Mouse (Mus musculus) inflammation-experienced regulatory T-cells, adult 6 months (primary cell): ENCODE results near the gene Kcng1. TPM values are rescaled to one million over a fixed set of nuclear protein-coding genes. Genes with fewer than 3 reads are reported as not detected.

ENCODE experiments used
- ATAC-seq: one replicate; pipeline ENCODE4 v1.8.0; 2017
- polyA plus RNA-seq, 3 experiments: library from polyadenylated mRNA; unstranded; fragments of 100-300 nt; shearing (Covaris generic); gene quantifications; one replicate each; pipeline ENCODE4 v1.2.1; 2017

Kcng1 gene
- not detected for polyA plus RNA-seq

DNA sequence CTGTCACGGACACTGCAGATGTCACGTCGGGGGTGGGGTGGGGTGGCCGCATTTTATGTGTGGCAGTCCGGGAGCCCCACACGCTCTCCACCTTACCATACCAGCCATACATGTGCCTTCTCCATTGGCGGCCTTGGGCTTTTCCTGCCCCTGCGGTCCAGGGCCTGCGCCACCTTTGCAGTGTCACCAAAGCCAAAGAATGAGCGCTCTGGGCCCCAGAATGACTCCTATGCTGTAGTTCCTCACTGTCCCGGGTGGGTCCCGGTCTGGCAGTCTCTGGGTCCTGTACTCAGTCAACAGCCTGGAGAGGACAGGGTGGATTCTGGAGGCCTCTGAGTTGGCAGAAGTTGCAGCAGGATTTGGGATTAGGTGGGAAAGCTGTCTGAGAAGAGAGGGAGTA lies at the start of gene Kcng1:
Gene Kcng1, minus strand, starts transcription at position 155 of the 400 bp plus-strand sequence.
- ATAC-seq: no peak

DNA sequence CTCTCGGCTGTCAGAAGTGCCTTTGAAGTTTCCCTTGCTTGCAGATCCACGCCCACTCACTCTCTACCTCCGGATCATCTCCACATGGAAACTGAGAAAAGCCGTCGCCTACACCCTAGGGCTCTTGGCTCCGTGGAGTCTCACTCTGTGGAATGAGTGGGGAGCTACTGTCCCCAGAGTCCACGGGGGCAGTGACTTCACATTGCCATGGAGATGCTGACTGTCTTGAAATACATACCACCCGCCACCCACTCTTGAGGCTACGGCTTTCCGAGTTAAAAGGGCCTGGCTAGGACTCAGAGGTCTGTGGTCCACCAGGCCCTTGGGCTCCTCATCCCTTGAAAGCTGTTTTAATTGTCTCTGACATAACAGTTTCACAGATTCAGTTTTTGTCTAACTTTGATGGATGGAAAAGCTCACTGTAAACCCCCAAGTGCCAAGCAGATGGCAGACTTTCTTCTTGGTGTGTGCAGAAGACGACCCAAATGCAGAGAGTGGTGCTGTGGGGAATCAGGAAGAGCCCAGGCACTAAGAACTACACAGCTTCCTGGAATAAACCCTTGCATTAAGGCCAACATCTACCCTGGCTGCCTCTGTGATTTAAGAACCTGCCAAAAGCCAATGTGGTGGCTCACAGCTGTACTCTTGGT lies 49.0 kb upstream of the Kcng1 start:
- ATAC-seq: no peak

DNA sequence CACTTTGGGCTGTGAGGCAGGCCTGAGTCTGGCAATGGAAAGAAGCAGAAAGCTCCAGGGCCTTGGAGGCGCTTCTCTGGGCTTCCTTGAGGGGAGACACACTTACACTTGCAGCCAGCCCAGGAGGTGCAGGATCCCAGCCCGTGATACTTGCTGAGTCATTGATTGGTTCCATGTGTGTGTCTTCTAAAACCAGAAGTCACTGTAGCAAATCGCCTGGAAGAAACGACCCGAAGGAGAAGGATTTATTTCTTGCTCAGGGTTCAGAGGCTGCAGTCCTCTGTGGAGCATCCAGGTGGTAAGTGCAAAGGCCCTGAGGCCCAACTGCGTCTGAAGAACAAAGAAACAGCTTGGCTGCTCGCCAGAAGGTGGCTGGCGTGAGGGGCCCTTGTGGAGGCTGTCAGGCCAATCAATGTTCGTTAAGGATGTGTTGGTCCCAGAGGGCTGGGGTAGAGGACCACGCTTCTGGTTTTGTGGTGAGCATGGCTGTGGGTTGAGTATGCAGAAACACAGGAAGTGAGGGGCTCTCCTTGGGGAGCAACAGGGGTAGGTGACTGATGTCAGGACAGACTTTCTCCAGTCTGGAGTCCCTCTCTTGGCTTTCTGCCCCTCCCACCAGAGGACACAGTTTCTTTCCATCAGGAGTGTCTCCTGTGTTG lies 40.3 kb upstream of the Kcng1 start:
- ATAC-seq: no peak

- ATAC-seq: no peak
Measured at GRCm38 (mm10) chr2:168320388-168321182, 39.0 kb upstream of the Kcng1 start.

DNA sequence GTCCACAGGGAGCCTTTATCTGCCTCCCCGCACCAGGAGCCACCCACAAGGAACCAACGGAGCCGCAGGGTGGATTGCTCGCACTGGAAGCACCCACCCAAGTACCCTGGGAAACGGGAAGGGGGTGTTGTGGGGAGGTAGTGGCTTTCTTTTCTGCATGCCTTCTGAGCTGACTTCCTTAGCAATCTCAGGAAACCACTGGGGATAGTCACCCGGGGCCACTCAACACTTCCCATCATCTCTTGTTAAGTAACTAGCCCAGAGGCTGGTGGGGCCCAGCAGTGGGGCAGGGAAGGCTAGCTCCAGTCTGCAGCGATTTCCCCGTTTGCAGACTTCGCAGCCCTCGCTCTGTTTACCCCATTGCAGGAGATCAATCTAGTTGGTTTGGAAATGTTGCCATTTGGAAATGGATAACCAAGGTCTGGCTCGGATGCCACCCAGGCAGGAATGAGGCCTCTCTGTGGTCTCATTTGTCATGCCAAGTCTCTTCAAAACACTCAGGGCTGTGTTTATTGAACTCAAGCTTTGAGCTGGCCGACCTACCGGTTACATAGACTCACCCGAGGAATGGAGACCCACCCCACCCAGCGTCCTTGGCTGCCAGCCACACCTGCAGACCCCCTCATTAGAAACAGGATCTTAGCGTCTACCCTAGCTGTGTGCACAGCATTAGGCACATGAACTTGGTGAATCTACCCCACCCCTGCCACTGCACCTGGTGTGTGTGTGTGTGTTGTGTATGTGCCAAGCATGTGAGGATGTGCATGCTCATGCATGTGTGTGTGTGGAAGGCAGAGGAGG lies 33.3 kb upstream of the Kcng1 start:
- ATAC-seq: no peak

- no peak for ATAC-seq
Measured at GRCm38 (mm10) chr2:168312504-168312903, 31.0 kb upstream of the Kcng1 start.

- ATAC-seq: no peak
Measured at GRCm38 (mm10) chr2:168311006-168311405, 29.5 kb upstream of the Kcng1 start.

DNA sequence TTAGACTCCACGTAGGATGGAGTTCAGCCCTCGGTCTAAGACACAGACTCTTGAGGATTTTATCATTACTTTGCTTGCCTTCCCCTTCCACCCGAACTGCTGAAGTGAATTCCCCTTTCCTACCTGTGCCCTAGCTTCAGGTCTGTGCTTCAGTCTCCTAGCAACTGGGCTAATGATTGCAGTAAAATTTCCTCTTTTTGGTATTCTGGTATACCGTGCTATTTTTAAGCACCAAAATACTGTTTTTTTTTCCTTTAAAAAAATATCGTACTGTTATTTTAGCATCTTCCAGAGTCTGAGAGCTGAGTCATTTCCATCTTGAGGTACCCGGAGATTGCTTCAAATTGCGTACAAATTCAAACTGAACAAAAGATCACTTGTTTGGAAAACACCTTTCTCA lies 27.4 kb upstream of the Kcng1 start:
- no peak for ATAC-seq

DNA sequence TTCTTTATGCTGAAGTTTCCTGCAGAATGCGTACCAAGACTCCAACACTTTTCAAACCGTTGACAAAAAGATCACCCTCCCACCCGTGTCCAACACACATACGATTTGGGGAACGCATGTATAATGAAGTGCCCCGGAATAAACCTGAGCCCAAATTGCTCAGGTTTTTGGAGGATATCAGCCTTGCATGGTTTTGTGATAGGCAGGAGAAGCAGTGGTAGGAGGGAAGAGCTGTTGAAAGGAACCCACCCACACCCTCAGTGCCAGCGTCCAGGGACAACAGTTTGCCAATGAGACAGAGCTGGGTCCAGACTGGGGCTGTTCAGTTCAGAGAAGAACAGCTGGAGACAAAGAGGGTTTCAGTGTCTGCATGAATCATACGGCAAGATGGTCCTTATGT lies 18.1 kb upstream of the Kcng1 start:
- no peak for ATAC-seq

- ATAC-seq: no peak
Measured at GRCm38 (mm10) chr2:168296530-168296929, 15.0 kb upstream of the Kcng1 start.

DNA sequence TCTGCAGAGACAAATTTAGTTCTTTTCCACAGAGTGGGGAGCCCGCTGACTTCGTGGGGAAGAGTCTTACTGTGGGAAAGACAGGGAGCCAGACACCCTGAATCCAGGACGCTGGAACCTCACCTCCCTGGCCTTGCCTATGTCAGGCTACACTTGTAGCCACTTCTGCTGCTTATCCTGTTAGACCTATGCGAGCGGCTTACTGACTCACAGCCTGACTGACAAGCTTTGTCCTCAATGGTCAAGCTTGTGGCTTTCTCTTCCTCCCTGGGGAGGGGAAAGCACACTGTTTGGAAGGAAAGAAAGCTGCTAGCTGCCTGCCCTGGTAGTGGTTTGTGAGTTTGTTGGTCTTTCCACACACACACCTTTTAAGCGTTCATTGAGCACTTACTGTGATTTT lies 11.0 kb upstream of the Kcng1 start:
- ATAC-seq: no peak

DNA sequence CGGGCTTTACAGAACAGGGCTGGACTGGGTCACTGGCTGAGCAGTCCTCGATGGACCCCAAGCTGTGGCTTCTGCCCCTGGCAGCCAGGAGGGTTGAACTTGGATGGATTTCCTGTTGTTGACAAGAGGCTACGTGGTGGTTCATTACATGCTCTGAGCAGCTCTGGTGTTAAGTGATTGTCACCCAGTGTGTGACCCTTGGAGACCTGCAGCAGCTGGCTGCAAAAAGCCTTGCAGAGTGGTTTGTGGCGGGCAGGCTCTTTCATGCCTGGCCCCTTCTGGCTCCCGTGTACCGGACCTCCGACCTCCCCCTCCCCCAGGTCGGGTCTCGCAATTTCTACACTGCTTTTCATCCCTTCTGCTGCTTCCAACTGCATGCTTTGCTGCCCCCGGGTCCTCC lies 10.5 kb upstream of the Kcng1 start:
- no peak for ATAC-seq

DNA sequence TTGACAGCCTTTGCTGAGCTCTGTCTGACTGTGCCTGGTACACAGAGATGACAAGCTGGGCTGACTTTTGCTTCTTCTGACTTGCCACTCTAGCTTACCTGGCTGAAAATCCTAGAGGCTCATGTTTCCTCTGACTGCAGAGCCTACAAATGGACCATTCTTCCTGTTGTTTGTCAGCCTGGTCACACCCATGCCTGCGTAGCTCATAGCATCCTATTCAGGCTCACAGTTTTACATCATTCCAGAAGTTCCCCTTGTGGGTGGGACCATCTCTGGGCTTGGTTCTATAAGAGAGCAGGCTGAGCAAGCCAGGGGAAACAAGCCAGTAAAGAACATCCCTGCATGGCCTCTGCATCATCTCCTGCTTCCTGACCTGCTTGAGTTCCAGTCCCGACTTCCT lies 8.3 kb upstream of the Kcng1 start:
- no peak for ATAC-seq

- ATAC-seq: no peak
Measured at GRCm38 (mm10) chr2:168289016-168289415, 7.5 kb upstream of the Kcng1 start.

DNA sequence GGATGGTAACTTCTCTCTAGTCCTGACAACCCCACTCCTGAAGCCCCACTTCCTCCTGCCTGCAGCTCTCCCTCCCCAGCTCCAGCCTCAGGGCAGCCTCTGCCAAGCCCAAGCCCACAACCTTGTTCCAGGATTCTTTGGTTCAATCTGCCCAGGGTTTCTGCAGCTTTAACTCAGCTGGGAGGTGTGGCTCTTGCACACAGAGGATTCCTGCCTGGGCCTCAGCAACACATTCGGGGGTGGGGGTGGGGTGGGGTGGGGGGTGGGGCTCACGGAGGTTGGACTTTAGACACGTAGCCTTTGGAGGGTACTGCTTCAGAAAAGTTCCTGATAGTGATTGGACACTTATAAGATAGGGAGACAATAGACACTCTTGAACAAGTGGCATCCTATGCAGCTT lies 5.5 kb upstream of the Kcng1 start:
- no peak for ATAC-seq

- ATAC-seq: no peak
Measured at GRCm38 (mm10) chr2:168285143-168285542, 3.6 kb upstream of the Kcng1 start.

GRCm38 (mm10) chr2:168280729-168281581 lies 581 bp downstream of the Kcng1 start:
- ATAC-seq: no peak

GRCm38 (mm10) chr2:168274374-168274935 lies 7.1 kb downstream of the Kcng1 start:
- ATAC-seq: no peak

DNA sequence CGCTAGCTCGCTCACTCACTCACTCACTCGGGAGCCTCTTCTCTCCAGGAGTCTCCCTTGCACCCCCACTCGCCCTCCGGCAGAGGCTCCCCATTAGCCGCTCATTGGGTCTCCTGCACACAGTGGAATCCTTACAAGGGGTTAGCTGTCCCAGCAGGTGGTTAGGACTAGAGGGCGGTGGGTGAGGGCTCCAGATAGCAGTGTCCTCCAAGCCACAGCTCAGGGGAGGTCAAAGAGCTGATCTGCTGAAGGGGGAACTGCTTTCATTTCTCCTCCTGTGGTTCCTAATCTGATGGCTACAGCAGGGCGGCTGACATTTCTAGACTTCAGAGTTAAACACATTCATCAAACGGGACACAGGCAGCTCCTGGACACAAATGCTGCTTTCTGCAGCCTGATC lies 8.1 kb downstream of the Kcng1 start:
- no peak for ATAC-seq

- ATAC-seq: no peak
Measured at GRCm38 (mm10) chr2:168268033-168268432, 13.5 kb downstream of the Kcng1 start.

DNA sequence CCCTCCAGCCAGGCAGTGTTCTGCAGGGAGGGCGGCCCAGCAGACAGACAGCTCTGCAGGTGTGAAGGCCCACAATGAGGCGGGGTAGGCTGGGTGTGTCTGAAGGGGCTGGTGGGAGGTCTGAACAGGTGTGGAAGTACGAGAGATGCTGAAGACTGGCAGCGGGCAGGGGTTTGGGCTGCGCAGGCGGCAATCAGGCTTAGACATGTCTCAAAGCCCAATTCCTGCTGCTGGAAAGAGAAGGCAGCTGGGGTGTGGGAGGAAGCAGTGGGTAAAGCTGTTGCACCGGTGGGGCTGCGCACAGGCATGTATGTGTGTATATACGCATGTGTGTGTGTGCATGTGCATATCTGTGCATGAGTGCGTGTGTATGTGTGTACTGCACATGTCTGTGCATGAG lies 20.6 kb downstream of the Kcng1 start:
- no peak for ATAC-seq

- no peak for ATAC-seq
Measured at GRCm38 (mm10) chr2:168260124-168260523, 21.4 kb downstream of the Kcng1 start.
